In the genomic region with DNA sequence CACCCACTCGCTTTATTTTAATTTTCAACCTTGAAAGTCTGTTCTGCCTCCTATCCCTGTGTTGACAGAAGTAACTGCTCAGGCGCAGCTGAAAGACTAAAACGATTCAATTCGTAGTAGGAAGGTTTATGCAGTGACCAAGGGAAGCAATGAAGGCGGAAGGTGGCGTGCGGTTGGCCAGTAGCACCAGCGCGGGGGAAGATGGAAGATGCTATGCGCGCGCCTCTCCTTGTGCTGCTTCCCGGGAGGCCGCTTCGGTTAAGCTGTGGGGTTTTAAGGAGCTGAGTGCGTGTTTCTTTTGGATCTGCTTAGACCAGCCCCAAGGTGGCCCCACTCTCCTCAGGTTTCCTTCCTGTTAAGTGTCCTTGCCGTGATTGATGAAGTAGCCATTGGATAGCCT, we compare ENCODE assay signal across 16 mouse cellular contexts. TPM values are rescaled to one million over a fixed set of nuclear protein-coding genes. Genes with fewer than 3 reads are reported as not detected.
DNase-seq lines count a peak whose midpoint lies in the region; ATAC-seq and TF ChIP-seq lines count a peak whose summit lies in the region.
"Had no signal": no experiment of that assay in that cellular context is flagged by ENCODE, and none has a peak within 500 bp of the region (broad histone marks: within the 10 kb centered on the region; RNA-seq: fewer than 3 reads in every experiment).

No protein-coding gene starts in this region.

- 0 out of 2 replicates have a peak, but pooled peaks have one; percentile 29 for TF ChIP-seq POLR2A in cortical plate, adult 2 months (IDR thresholded peaks at IDR 0.05; ENCODE audit: extremely low read depth, insufficient read depth, low read length)

- no peak for TF ChIP-seq EP300 in liver, postnatal 0 days (IDR thresholded peaks at IDR 0.05; ENCODE audit: low read depth)

- no peaks in the 10 kb centered on the region for H3K36me3 ChIP-seq in heart, embryonic 16.5 days (ENCODE audit: control insufficient read depth, insufficient read depth)
- H3K36me3 ChIP-seq in lung, embryonic 14.5 days (ENCODE audit: insufficient read depth): no peaks in the 10 kb centered on the region
- no peaks in the 10 kb centered on the region for H3K36me3 ChIP-seq in liver, postnatal 0 days (replicated peaks; ENCODE audit: insufficient read depth, low read length)
- H3K36me3 ChIP-seq: forebrain, embryonic 10.5 days; neural tube, embryonic 12.5 days had no signal

- 0 out of 2 replicates have a peak, but pooled peaks cover 3% of the 10 kb centered on the region for H3K4me1 ChIP-seq in heart, embryonic 16.5 days (ENCODE audit: control insufficient read depth, insufficient read depth, low read length)
- no peaks in the 10 kb centered on the region for H3K4me1 ChIP-seq in lung, embryonic 14.5 days (ENCODE audit: insufficient read depth)
- no peaks in the 10 kb centered on the region; the same call in 1 of the 2 replicates for H3K4me1 ChIP-seq in cortical plate, adult 2 months (ENCODE audit: control insufficient read depth, insufficient read depth, low read length)
- H3K4me1 ChIP-seq in liver, postnatal 0 days (ENCODE audit: insufficient read depth): peaks cover 6% of the 10 kb centered on the region; the same call in 1 of the 2 replicates

- TF ChIP-seq CTCF in lung, embryonic 14.5 days (IDR thresholded peaks at IDR 0.05; ENCODE audit: low read depth): no peak
- TF ChIP-seq CTCF in cortical plate, adult 2 months (IDR thresholded peaks at IDR 0.05; ENCODE audit: extremely low read depth, insufficient read depth, low read length): no peak
- TF ChIP-seq CTCF in liver, postnatal 0 days (IDR thresholded peaks at IDR 0.05; ENCODE audit: low read depth): no peak

- intact Hi-C loops in heart, postnatal 10 days (cut with DNase I): no loop called here

- DNase-seq in heart, postnatal 10 days: no peak
- DNase-seq in lung, embryonic 14.5 days: no peak
- no peak for DNase-seq in lung, postnatal 4 days
- no peak for DNase-seq in liver, postnatal 0 days
- DNase-seq in cerebellum, adult 9-11 months: no peak
- DNase-seq in thymus, postnatal 36 days: no peak
- DNase-seq: adrenal gland, postnatal 10 days; gastrocnemius, postnatal 10 days; heart, postnatal 36 days; lung, postnatal 10 days; midbrain, embryonic 14.5 days; retina, postnatal 1 day had no signal

- H3K27me3 ChIP-seq in heart, embryonic 16.5 days (ENCODE audit: control insufficient read depth, insufficient read depth, low read length): no peaks in the 10 kb centered on the region
- H3K27me3 ChIP-seq in lung, embryonic 14.5 days (ENCODE audit: insufficient read depth, low read length): no peaks in the 10 kb centered on the region
- H3K27me3 ChIP-seq in liver, postnatal 0 days (ENCODE audit: insufficient read depth, low read length): no peaks in the 10 kb centered on the region
- H3K27me3 ChIP-seq: neural tube, embryonic 12.5 days had no signal

- H3K27ac ChIP-seq in heart, embryonic 16.5 days (ENCODE audit: low read length): no peak overlapping the region
- no peak overlapping the region for H3K27ac ChIP-seq in lung, embryonic 14.5 days (ENCODE audit: low read depth)
- no peak overlapping the region for H3K27ac ChIP-seq in cortical plate, adult 2 months (ENCODE audit: insufficient read depth, low read length)
- peak overlapping the region; percentile 86 for H3K27ac ChIP-seq in liver, postnatal 0 days (ENCODE audit: low read depth)
- H3K27ac ChIP-seq: forebrain, embryonic 10.5 days; neural tube, embryonic 12.5 days had no signal

- no peak for ATAC-seq in heart, embryonic 16.5 days (replicated peaks; ENCODE audit: extremely low read depth, insufficient read depth, low FRiP score)
- ATAC-seq in lung, embryonic 14.5 days (ENCODE audit: insufficient read depth): no peak
- ATAC-seq in liver, postnatal 0 days: no peak; the same call in 1 of the 2 replicates

- WGBS in heart, embryonic 16.5 days: 61% methylated on average over 17 of the region's 17 CpGs
- WGBS in lung, embryonic 14.5 days: 45% methylated on average over 17 of the region's 17 CpGs
- WGBS in liver, postnatal 0 days (ENCODE audit: insufficient replicate concordance): 72% methylated on average over 17 of the region's 17 CpGs

- H3K9ac ChIP-seq in heart, embryonic 16.5 days (ENCODE audit: low read length): no peak overlapping the region
- H3K9ac ChIP-seq in lung, embryonic 14.5 days: no peak overlapping the region
- H3K9ac ChIP-seq in liver, postnatal 0 days (replicated peaks): no peak overlapping the region
- H3K9ac ChIP-seq: neural tube, embryonic 12.5 days had no signal

- H3K4me3 ChIP-seq in heart, embryonic 16.5 days (ENCODE audit: low read length): no peak overlapping the region
- no peak overlapping the region for H3K4me3 ChIP-seq in lung, embryonic 14.5 days (ENCODE audit: low read depth, low read length)
- H3K4me3 ChIP-seq in cortical plate, adult 2 months (ENCODE audit: insufficient read depth, low read length): peak overlapping the region; percentile 22; the same call in 1 of the 2 replicates
- no peak overlapping the region for H3K4me3 ChIP-seq in liver, postnatal 0 days (ENCODE audit: low read depth, low read length)
- H3K4me3 ChIP-seq: forebrain, embryonic 10.5 days; neural tube, embryonic 12.5 days had no signal

- peak overlapping the region; percentile 23; the same call in 1 of the 2 replicates for H3K4me2 ChIP-seq in heart, embryonic 16.5 days (ENCODE audit: low read depth, low read length)
- peak overlapping the region; percentile 13; the same call in 1 of the 2 replicates for H3K4me2 ChIP-seq in lung, embryonic 14.5 days
- peak overlapping the region; percentile 38; the same call in 1 of the 2 replicates for H3K4me2 ChIP-seq in liver, postnatal 0 days (ENCODE audit: low read depth, low read length)
- H3K4me2 ChIP-seq: neural tube, embryonic 12.5 days had no signal

- peaks cover 5% of the 10 kb centered on the region; the same call in 1 of the 2 replicates for H3K9me3 ChIP-seq in heart, embryonic 16.5 days (replicated peaks; ENCODE audit: control insufficient read depth, low read length)
- H3K9me3 ChIP-seq in lung, embryonic 14.5 days (ENCODE audit: low read depth, low read length): no peaks in the 10 kb centered on the region
- no peaks in the 10 kb centered on the region for H3K9me3 ChIP-seq in liver, postnatal 0 days (ENCODE audit: low read length)

RNA-seq across cellular contexts. Expression of gene Enc1, which starts 15.8 kb away (rescaled TPM):
- polyA plus RNA-seq in heart, embryonic 16.5 days (2015; fragmentation: Nextera tagmentation; extraction: Ambion mirVana): 4.7 and 4.9 TPM in 2 replicates
- total RNA-seq in heart, postnatal 10 days (2021): 10 to 100 TPM; 11.8 to 16.2 TPM
- polyA plus RNA-seq in lung, embryonic 14.5 days (2014; fragmentation: Nextera tagmentation; extraction: Ambion mirVana): 14.0 and 14.1 TPM in 2 replicates
- polyA plus RNA-seq in cortical plate, adult 2 months (2012; rRNA removed): 284 and 308 TPM in 2 replicates
- 1.7 and 2.6 TPM in 2 replicates for polyA plus RNA-seq in liver, postnatal 0 days (2015; fragmentation: Nextera tagmentation; extraction: Ambion mirVana)

RNA-seq across cellular contexts. Expression of gene Hexb, which starts 27.0 kb away (rescaled TPM):
- polyA plus RNA-seq in heart, embryonic 16.5 days (2015; fragmentation: Nextera tagmentation; extraction: Ambion mirVana): 37.0 and 46.5 TPM in 2 replicates
- total RNA-seq in heart, postnatal 10 days (2021): 10 to 100 TPM; 24.3 to 29.8 TPM
- polyA plus RNA-seq in lung, embryonic 14.5 days (2014; fragmentation: Nextera tagmentation; extraction: Ambion mirVana): 22.9 and 26.4 TPM in 2 replicates
- polyA plus RNA-seq in cortical plate, adult 2 months (2012; rRNA removed): 160 and 173 TPM in 2 replicates
- 21.2 and 22.0 TPM in 2 replicates for polyA plus RNA-seq in liver, postnatal 0 days (2015; fragmentation: Nextera tagmentation; extraction: Ambion mirVana)

Comparison
In these comparisons a context has a peak if more than half of its experiments do, and no peak if none do; other contexts are left out.
1. RNA of gene Enc1, which starts 15.8 kb away (polyA plus RNA-seq): 284 to 308 TPM in cortical plate, adult 2 months; 14.0 to 14.1 TPM in lung, embryonic 14.5 days, 4.7 to 4.9 TPM in heart, embryonic 16.5 days and 1.7 to 2.6 TPM in liver, postnatal 0 days; every median in the first group is over 10 times any median in the second.
2. Peak in every context shown above with its lines, with median percentiles within 50 percentile points of each other: H3K4me2 ChIP-seq.